Mouse (Mus musculus) MEL (cell line): ENCODE measurements around the gene Gm20388.

ENCODE experiments used
- CTCF ChIP-seq, 3 experiments: IDR thresholded peaks in 2 of 3; conservative IDR thresholded peaks in 1 of 3; 2 replicates each; pipeline ENCODE4 v1.5.1; 2011 to 2012; ENCODE audit warnings: low read length in 3 of 3, low read depth in 2 of 3, mild to moderate bottlenecking in 2 of 3, improper control_type of control experiment in 1 of 3, inconsistent platforms in 1 of 3, mixed read lengths in 1 of 3, moderate library complexity in 1 of 3; ENCODE audit not compliant: control insufficient read depth in 1 of 3, insufficient read depth in 1 of 3, poor library complexity in 1 of 3, severe bottlenecking in 1 of 3
- EP300 ChIP-seq, 2 experiments: IDR thresholded peaks; 2 replicates each; pipeline ENCODE4 v1.6.1; 2011; ENCODE audit warnings: improper control_type of control experiment in 2 of 2, low read length in 2 of 2, low read depth in 1 of 2, mild to moderate bottlenecking in 1 of 2
- NELFE ChIP-seq: IDR thresholded peaks from 2 replicates; pipeline ENCODE4 v1.6.1; 2011; ENCODE audit warnings: low read depth, low read length, improper control_type of control experiment
- POLR2A ChIP-seq, 2 experiments: IDR thresholded peaks; 2 replicates each; pipeline ENCODE4 v1.6.1; 2011 to 2012; ENCODE audit warnings: low read length in 2 of 2, mild to moderate bottlenecking in 2 of 2, control low read depth in 1 of 2, improper control_type of control experiment in 1 of 2, low read depth in 1 of 2, moderate library complexity in 1 of 2; ENCODE audit not compliant: control insufficient read depth in 1 of 2, insufficient read depth in 1 of 2, poor library complexity in 1 of 2
- RCOR1 ChIP-seq: IDR thresholded peaks from 2 replicates; pipeline ENCODE4 v1.6.1; 2012; ENCODE audit warnings: low read depth, mild to moderate bottlenecking, inconsistent platforms, low read length, improper control_type of control experiment
- TCF12 ChIP-seq: IDR thresholded peaks from 2 replicates; pipeline ENCODE4 v1.6.1; 2014; ENCODE audit warnings: low read depth, mild to moderate bottlenecking, inconsistent platforms, low read length, improper control_type of control experiment, moderate library complexity
- ZKSCAN1 ChIP-seq: IDR thresholded peaks from 2 replicates; pipeline ENCODE4 v1.6.1; 2012; ENCODE audit warnings: low read depth, mild to moderate bottlenecking, inconsistent platforms, low read length, improper control_type of control experiment, moderate library complexity

- no peak for TF ChIP-seq POLR2A (IDR thresholded peaks at IDR 0.05; ENCODE audit: control insufficient read depth in 1 of 2, insufficient read depth in 1 of 2, low read depth in 1 of 2, low read length in 2 of 2, poor library complexity in 1 of 2)
- no peak for TF ChIP-seq CTCF (IDR thresholded peaks at IDR 0.05 in 2 of 3, conservative IDR thresholded peaks at IDR 0.05 in 1 of 3; ENCODE audit: control insufficient read depth in 1 of 3, insufficient read depth in 1 of 3, low read depth in 2 of 3, low read length in 3 of 3, poor library complexity in 1 of 3, severe bottlenecking in 1 of 3)
- TF ChIP-seq TCF12, result no peak
- no peak for TF ChIP-seq RCOR1
- TF ChIP-seq EP300 (IDR thresholded peaks at IDR 0.05; ENCODE audit: low read depth in 1 of 2, low read length in 2 of 2), result no peak
- no peak for TF ChIP-seq ZKSCAN1
- no peak for TF ChIP-seq NELFE
Measured at GRCm38 (mm10) chr8:121905420-121905819, 1994.8 kb downstream of the Gm20388 start.
